Mouse (Mus musculus): ENCODE measurements at regions not wholly inside any gene's neighbourhood (a gene's known extent, or its start where the extent isn't known, plus 50 kb on each side); places are given as distances from the start of the nearest gene placed in this dataset.
"Not testable (repeated sequence)": the region's sequence is repeated elsewhere in the genome, so short reads cannot be mapped to it uniquely, and the experiment has no call there.

DNA sequence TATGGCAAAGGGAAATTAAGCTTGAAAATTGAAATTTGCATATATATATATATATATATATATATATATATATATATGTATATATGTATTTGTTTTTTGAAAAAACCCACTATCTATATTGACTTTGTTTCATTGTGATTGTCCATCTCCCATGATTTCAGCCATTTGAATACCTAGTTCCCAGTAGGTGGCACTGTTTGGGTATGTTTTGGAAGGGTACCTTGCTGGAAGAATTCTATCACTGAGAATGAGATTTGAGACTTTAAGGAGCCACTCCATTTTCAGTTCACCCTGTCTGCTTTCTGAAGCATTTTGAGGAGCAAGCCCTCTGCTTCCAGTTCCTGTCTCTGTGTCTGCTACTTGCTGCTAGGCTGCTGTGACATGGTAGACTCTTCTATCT is 72.8 kb upstream of the Ugt8a start:
- in situ Hi-C loops (cut with MboI, MseI) = no loop called here

DNA sequence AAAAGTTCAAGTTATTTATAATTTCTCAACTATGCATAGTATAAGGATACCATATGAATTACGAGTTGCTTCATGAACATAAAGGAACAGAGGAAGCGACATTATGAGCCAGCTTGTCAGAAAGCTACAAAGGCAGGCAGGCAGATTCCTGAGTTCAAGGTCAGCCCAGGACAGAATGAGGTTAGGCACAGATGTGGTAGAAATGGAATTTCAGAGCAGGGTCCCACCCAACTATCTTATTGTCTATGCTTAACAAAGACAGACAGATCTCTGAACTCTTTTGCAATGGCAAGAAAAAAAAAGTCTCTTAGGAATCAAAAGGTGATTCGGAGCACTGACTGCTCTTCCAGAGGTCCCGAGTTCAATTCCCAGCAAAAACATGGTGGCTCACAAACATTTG is 77.7 kb upstream of the Ugt8a start:
- in situ Hi-C loops (cut with MboI, MseI) = no loop called here

DNA sequence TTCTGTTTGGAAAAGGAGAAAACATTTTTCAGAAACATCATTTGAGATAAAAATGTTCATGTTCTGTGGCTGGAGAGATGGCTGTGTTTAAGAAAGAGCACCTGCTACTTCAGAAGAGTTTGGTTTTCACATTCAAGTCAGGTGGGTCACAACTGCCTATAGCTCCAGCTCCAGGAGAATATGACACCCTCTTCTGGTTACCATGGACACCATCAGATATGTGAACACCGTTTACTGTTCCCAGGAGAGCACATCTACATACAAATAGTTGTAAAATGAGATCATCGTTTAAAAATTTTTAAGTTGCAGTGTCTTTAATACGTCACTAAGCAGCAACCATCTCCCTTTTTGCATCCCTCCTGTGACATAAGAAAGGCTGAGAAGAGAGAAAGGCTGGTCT is 105.9 kb upstream of the Ugt8a start:
- in situ Hi-C loops (cut with MboI, MseI) = no loop called here

DNA sequence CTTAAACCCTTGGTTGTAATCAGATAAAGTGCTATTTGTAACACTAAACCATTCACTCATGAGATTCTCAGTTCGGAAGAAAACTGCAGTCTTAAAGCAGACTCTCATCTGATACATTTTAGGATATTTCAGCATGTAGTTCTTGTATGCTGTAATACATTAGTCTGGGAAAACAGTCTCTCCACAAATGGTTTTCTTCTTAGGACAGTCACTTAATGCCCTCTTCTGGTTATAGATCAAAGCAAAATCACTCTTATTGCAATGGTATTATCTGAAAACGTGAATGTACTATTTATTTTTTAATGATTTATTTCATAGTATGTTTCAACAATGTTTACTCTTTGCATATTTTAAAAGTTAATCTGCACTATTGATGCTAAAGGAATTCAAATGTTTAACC is 106.4 kb upstream of the Ugt8a start:
- in situ Hi-C loops (cut with MboI, MseI) = no loop called here

DNA sequence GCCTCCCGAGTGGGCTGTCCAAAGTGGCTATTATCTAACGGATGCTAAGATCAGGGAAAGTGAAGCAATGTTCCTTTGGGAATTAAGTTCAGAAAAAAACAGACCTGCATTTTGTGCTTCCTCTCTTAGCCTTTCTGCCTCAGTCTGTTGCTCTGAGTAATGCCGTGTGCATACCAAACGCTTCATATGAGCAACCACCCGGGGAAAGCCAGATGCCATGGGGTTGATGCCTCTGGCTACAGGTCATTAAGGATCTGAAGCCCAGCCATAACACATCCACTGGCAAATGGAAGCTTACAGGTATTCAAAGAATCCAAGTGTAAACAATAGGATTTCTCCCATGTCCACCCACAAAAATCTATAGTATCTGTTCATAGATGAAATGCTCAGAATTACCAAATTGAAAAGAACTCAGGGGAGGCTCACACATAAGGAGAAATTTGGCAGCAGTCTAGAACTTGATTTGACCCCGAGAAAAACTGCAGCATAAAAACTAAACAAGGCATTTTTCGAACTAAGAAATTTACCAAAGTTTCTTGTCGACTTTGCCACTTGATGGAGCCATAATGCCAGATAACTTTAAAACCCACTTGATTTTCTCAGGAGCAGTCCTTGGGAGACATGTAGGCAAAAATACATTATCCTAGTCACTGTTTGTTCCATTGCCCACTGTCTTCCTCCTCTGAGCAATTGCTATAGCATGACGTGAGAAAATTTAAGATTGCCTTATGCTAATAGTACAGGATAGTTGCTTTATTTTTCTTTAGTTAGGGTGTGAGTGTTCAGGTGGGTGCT is 107.8 kb upstream of the Ugt8a start:
- in situ Hi-C loops (cut with MboI, MseI) = no loop called here

DNA sequence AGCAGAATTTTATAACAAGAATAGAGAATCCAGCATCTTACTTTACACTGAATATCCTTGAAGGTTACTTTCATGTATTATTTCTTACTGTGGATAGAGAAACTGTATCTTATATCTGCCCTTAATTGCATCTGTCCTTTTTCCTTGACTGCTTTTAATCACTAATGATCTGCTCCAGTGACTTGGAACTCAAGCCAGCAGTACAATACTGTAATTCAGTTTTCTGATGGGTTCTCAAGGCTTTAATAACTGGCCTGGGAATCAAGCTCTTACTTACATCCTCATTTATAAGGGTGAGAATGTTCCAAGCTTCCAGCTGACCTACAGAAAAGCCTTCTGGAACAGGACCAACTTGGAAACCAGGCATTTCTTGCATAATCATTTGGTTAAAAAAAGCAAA is 120.2 kb upstream of the Ugt8a start:
- in situ Hi-C loops (cut with MboI, MseI) = no loop called here

DNA sequence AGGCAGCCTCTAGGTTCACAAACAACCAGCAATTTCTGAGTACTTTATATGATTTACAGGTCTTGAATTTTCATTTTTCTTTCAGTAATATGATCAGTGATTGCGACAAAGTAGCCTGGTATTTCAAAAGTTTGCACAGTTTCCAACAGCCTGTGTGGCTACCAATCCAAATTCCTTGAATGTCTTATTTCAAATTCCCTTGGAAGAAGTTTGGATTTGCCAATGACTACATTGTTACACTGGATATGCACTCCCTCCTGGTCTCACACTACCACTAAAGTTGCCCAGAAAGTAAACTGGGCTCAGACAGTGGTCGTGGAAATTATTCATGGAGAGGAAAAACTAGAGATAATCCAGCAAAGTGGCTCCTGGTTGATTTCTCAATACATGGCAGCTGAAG is 166.7 kb upstream of the Ugt8a start:
- in situ Hi-C loops (cut with MboI, MseI) = no loop called here

DNA sequence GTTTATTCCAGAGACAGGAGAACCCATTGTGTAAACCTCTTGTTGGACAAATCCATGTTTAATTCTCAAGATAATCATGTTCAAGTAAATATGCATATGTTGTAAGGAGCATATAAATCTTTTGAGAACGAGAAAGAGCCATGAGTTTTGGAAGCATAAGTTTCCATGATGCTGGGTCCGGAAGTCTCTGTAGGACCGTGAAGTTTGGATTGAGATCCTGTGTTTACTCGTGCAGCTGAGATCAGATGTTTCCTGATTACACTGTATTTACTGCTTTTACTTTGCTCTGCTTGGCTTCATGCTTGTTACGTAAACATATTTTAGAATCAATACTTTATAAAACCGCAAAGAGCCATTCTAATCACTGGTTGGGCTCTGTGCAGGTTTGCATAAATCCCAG is 171.0 kb upstream of the Ugt8a start:
- in situ Hi-C loops (cut with MboI, MseI) = no loop called here

DNA sequence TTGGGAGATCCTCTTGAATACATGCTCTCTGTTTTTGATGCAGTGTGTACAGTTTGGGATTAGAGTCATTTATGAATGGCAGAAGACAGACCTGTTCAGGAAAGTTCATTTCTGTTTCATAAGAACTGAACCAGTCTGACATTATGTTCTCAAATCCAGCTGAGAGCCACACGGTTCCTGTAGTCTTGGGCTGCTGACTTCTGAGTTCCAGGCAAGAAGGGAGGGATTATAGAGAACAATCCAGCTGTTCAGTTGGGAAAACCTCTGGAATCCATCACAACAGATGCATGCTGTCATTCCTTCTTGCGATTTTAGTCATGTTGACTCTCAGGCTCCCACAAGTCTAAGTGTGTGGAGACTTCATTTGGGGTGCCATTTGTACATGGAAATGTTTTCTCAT is 179.4 kb upstream of the Ugt8a start:
- in situ Hi-C loops (cut with MboI, MseI) = no loop called here

DNA sequence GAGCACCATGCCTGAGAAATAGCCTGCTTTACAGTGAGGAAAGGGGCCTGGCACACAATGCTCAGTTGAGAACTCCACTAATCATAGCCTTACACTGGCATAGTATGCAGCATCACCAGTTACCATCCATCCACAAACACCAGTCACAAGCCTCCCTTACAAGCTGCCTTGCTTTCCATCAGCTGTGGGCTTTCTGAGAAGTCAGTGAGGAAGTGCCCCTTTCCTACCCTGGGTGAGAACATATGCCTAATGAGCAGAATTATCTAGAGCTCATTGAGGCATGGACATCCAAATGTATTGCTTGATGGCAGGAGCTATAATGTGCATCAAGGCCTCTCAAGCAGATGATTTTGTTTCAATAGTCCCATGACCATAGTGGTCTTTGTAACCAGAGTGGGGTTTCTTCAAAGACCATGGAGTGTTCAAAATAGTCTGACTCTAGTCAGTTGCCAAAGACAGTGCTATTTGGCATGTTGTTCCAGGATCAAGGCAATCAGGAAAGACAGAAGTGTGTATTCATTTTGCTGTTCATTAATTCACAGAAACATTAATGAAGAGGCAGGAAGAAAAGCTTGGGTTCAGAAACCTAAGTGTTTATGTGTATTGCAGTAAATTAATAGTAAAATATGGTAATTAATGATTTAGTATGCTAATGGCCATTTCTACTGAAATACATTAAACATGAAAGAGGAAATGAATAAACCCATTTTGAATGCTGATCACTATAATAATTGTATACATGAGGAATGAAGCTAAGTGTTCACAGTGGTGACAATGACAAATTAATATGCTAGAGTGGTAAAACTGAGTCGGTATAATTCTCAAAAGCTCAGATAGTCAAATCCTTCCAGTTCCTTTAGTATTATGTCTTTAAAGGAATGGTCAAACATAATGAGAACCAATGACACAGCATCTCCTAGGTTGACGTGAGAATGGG is 184.2 kb upstream of the Ugt8a start:
- in situ Hi-C loops (cut with MboI, MseI) = no loop called here

DNA sequence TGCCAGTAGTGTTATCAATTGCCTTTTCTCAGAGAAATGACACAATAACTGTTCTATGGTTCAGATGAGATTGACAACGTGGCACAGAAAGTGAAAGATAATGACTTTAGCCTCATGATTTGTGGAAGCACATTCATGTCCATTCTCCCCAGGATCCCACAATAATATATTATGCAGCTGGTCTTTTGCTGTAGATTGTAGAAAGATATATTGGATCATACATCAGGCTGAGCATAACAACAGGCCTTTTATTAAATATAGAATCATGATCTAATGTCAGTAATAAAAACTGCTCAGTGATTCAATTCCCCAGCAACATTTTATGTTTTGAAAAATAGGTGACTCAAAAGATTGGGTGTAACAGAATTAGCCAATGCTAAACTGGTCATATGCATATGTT is 196.9 kb upstream of the Arsj start:
- in situ Hi-C loops (cut with MboI, MseI) = no loop called here

DNA sequence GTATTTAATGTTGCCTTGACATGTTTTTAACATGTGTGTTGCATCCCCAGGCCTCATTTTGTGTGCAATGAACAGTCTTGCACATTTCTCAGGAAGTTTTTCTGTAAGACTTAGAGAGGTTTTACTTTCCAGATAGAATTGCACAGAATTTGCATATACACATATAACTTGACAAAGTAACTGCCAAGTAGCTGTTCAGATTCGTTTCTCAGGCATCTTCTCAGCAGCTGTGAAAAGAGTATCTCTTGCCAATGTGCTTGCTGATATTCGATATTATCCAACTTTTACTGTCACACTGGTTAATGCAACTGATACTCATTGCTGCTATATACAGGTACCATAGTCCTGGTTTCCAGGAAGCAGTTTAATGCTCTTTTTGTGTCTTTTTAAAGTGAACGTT is 154.5 kb upstream of the Arsj start:
- in situ Hi-C loops (cut with MboI, MseI) = no loop called here

DNA sequence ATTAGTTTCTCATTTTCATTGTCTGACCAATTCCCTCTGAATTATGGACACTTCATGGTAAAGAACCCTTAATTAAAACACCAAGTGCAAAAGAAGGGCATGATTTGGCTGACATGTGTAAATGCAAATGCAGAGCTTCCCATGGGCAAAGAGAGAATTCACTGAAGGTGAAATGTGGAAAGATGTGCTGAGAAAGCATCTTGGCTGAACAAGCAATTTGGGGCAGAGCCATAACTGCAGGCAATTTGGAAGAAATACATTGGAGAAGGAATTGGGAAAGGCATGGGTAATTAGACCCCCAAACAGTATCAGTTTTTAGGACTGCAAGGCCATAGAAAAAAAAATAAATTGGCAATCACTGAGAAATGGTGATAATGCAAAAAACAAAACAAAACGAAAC is 153.3 kb upstream of the Arsj start:
- in situ Hi-C loops (cut with MboI, MseI) = no loop called here

DNA sequence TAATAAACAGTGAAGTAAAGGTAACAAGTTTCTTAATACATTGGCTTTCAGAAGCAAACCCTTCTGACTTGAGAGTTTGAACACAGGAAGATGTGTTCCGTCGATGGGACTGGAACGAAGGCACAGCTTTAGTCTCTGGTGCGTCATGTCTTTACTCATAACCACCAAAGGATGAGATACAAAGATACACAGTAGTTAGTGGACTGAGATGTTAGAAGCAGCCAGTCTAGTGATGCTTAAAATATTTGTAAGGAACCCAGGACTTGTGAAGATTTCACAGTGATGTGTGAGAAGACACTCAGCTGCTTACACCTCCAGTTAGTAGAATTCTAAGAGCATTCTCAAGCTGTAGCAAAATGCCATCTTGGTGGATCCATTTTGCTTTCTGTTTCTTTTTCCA is 135.9 kb upstream of the Arsj start:
- in situ Hi-C loops (cut with MboI, MseI) = no loop called here

DNA sequence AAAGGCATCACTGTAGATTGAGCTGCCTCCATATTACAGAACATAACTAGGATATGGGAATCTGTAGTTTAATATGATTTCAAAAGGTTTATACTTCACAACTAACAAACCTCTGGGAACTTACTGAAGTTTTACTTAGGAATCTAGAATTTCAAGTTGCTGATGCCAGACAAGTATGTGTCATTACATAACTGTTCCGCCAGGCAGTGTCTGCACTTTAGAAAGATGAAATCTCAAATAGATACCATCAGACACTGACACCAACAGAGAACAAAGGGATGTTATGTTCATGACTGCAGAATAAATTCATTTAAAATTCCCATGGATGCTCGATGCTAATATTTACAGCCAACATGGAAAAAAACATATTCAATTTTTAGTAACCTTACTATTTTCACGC is 117.7 kb upstream of the Arsj start:
- in situ Hi-C loops (cut with MboI, MseI) = loop anchor here (10.0 kb wide), 1 partner anchor 621 kb away; no protein-coding TSS in a partner anchor

DNA sequence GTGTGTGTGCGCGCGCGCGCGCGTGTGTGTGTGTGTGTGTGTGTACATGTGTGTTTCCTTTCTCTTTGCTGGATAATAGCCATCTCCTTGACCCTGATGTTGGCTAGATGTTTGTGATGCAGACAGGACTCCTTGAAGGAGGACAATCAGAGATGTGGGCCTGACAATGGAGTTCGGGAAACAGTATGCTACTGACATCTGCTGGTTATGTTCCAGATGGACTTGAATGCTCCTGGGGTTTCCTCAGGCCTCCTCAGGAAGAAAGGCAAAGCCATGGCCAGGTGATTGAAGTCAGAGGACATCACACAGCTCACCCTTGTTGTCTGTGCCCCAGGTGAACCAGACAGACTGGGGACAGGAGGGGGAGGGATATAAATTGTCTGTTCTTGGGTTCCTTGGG is 102.2 kb upstream of the Arsj start:
- in situ Hi-C loops (cut with MboI, MseI) = no loop called here

DNA sequence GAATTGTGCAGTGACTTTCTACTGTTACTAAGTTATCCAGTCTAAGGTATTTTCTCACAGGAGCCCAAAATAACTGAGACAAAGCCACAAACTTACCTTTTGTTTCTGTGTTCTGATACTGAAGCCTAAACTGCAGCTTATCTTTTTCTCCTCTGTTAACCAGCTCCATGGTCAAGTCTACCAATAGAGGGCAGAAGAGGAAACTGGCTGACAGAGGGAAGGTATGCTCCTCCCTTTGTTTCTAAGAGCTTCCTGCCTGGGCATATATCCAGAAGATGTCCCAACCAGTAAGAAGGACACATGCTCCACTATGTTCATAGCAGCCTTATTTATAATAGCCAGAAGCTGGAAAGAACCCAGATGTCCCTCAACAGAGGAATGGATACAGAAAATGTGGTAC is 91.5 kb upstream of the Arsj start:
- in situ Hi-C loops (cut with MboI, MseI) = not testable (repeated sequence)

DNA sequence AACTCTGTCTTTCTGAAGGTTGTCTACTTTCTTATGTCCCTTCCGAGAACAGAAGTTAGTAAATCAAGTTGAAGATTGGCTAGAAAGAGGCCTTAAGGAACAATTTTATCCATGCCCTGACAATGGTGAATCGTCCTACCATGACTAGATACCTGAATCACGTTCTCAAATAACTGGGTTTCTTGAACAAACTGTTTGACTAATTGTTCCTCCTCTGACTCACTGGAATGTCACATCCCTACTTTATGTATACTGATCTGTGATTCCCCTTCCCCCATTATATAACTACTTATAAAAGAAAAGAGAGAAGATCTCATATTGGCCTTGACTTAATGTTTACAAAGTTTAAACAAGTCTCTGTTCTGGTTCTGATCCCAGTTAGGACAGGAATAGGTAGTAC is 89.9 kb upstream of the Arsj start:
- in situ Hi-C loops (cut with MboI, MseI) = no loop called here

DNA sequence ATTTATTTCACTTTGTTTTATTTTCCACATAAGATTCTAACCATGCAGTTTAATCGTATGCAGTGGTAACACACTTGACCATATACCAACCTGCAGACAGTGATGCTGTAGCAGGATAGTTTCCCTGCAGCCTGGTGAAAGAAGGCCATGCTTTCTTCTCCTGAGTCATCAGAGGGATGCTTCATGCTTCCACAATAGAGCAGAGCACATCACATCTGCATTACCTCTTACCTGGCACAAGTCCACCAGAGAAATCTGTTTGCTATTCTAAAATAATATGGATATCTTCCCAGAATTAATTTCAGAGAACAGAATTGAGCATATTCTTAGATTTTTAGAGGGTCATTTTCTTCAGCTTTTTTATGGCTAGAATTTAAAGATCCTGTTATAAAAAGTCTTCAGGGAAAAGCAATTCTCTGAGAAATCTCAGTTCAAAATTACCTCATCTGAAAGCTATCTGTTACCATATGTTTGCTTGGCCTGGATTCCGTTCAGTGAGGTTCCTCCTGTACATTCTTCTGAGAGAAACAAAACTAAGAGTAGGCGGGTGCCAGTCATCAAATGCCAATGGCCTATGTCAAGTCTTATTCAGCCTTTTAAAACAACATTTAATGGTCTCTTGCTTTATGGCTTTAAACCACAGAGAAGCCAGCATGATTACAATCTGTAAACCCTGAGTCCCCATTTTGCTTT is 87.3 kb upstream of the Arsj start:
- in situ Hi-C loops (cut with MboI, MseI) = no loop called here

DNA sequence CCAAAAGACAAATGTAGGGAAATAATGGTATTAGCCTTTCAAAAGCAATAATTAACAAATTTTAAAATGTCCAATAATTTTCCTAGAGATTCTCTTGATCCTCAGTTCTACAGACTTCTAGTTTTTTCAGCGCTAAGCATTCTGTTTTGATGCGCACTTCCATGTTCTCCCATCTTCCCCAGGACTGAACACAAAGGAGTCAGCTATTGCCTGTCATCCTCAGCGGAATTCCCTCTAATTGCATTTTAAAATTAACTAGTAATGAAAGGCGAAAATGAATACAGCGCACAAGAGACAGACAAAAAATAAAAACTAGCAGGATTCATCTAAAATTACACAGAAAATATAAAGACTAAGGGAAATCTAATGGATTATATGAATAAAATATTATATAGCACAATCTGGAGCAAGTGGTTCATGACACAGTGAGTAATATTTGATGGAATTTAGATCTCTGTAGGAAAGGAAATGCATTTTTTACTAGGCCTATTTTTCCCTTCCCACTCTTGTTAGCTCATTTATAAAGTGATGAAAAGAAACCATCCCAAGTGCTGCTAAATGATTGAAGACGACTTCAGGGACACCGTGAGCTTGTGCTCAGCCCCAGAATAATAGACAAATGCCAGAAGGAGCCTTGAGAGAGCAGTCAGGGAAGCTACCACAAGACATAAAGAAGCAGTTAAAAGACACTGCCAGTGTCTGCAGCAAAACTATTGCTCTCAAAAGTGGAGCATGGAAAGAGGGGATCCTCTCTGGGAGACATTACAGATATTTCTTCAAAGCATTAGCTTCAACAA is 79.0 kb upstream of the Arsj start:
- in situ Hi-C loops (cut with MboI, MseI) = no loop called here

DNA sequence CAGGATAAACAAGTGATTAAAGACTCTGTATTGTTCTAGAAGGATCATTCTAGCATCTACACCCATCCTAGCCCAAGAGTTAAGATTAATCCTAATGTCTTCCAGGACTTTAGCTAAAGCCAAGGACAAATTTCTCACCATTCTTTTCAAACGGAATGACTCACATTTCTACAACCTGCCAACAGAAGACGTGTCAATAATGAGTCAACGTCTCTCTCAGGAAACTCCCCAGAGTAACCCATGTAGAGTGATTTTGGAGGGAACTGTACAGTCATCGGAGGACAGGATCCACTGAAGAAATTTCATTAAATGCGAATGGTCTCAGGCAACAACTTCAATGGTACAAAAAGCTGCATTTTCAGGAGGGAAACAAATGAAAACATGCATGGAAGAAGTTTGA is 71.2 kb upstream of the Arsj start:
- in situ Hi-C loops (cut with MboI, MseI) = no loop called here

DNA sequence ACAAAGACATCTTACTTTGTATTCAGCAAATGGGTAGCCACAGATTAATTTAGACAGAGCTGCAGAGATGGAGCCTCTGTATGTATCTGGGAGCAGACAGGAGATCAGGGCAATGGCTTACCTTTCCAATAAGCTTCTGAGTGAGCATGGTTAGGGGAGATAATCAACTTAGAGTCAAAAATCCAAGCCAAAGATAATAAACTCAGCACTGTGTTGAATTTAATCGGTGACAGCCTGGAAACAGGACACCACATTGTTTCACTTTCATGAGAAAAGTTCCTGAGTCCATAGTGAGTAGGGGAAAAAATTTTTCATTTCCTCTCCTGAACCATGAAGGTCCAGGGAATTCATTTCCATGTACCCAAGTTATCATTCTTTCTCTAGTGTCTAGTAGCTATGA is 70.7 kb upstream of the Arsj start:
- in situ Hi-C loops (cut with MboI, MseI) = no loop called here

Data from T-helper 2 cell (primary cell).